Mouse (Mus musculus) liver, postnatal 0 days (tissue): ENCODE measurements around the gene Cd81. TPM values are rescaled to one million over a fixed set of nuclear protein-coding genes. Genes with fewer than 3 reads are reported as not detected.
A peak's percentile ranks its signal among the peaks of the same experiment; 100 is the strongest.

Experiments
- ATAC-seq: fragments of 200-750 bp; cut with Nextera tagmentation; 2 replicates; pipeline ENCODE4 v1.8.0; 2017; ENCODE audit warnings: mild to moderate bottlenecking, moderate library complexity
- DNase-seq: peaks from one replicate; pipeline ENCODE4 v3.0.0-alpha.2; 2016
- H3K27ac ChIP-seq: fragments of 300-500 bp; sonication (generic); 2 replicates; pipeline ENCODE4 v1.5.1; 2014; ENCODE audit warnings: antibody characterized with exemption, moderate library complexity, mild to moderate bottlenecking, low read depth
- H3K27me3 ChIP-seq: fragments of 300-500 bp; sonication (generic); 2 replicates; pipeline ENCODE4 v1.6.1; 2014; ENCODE audit warnings: low read length, control low read depth, mixed read lengths; ENCODE audit not compliant: insufficient read depth
- H3K36me3 ChIP-seq: fragments of 300-500 bp; sonication (generic); replicated peaks from 2 replicates; pipeline ENCODE4 v1.6.1; 2014; ENCODE audit warnings: mild to moderate bottlenecking, control low read depth, low read length, moderate library complexity, mixed read lengths; ENCODE audit not compliant: insufficient read depth
- H3K4me1 ChIP-seq: fragments of 300-500 bp; sonication (generic); 2 replicates; pipeline ENCODE4 v1.6.1; 2014; ENCODE audit warnings: antibody characterized with exemption, mild to moderate bottlenecking, control low read depth; ENCODE audit not compliant: insufficient read depth
- H3K4me2 ChIP-seq: fragments of 300-500 bp; sonication (generic); 2 replicates; pipeline ENCODE4 v1.6.1; 2014; ENCODE audit warnings: low read depth, mild to moderate bottlenecking, low read length, moderate library complexity, mixed read lengths
- H3K4me3 ChIP-seq: fragments of 300-500 bp; sonication (generic); 2 replicates; pipeline ENCODE4 v1.5.1; 2014; ENCODE audit warnings: low read depth, low read length
- H3K9ac ChIP-seq: fragments of 300-500 bp; sonication (generic); replicated peaks from 2 replicates; pipeline ENCODE4 v1.6.1; 2014; ENCODE audit warnings: mild to moderate bottlenecking, moderate library complexity
- H3K9me3 ChIP-seq: fragments of 300-500 bp; sonication (generic); 2 replicates; pipeline ENCODE4 v1.6.1; 2016; ENCODE audit warnings: mild to moderate bottlenecking, control low read depth, low read length, mixed read lengths
- CTCF ChIP-seq: sonication (generic); IDR thresholded peaks from 2 replicates; pipeline ENCODE4 v1.5.1; 2016; ENCODE audit warnings: antibody characterized with exemption, low read depth
- EP300 ChIP-seq: IDR thresholded peaks from 2 replicates; pipeline ENCODE4 v1.6.1; 2016; ENCODE audit warnings: antibody characterized with exemption, low read depth, mild to moderate bottlenecking
- WGBS: fragments of 180-500 bp; shearing (Covaris S2); extraction: QIAGEN DNeasy Blood & Tissue Kit; methylation state at CpG from one replicate; pipeline ENCODE4 v1.1.7; 2014; ENCODE audit not compliant: insufficient replicate concordance; 5-methylcytosine and 5-hydroxymethylcytosine counted together
- polyA plus RNA-seq: library from polyadenylated mRNA; unstranded; fragments of >200 nt; fragmentation: Nextera tagmentation; extraction: Ambion mirVana; gene quantifications from 2 replicates; pipeline ENCODE4 v1.2.1, GENCODE M21; 2015

Cd81 gene
- polyA plus RNA-seq, 1 experiment from 2014 or later: 231 TPM

- Histone ChIP-seq H3K27ac (no peak overlapping the region), H3K36me3 (no peaks in the 10 kb centered on the region), H3K4me3 (no peak overlapping the region), H3K27me3 (no peaks in the 10 kb centered on the region), H3K4me2 (no peak overlapping the region), H3K9ac (no peak overlapping the region), H3K4me1 (no peaks in the 10 kb centered on the region), H3K9me3 (no peaks in the 10 kb centered on the region)
- 48% methylated on average over 2 of the region's 2 CpGs for WGBS
- peak; percentile 78 for DNase-seq
- TF ChIP-seq CTCF (peak; percentile 95), EP300 (no peak)
- peak; percentile 56; the same call in 1 of the 2 replicates for ATAC-seq
These were observed 33.8 kb downstream of the Cd81 start for GRCm38 (mm10) chr7:143086366-143086765.

- DNase-seq: peak; percentile 53
These were observed 34.6 kb downstream of the Cd81 start for GRCm38 (mm10) chr7:143087070-143087579.

GRCm38 (mm10) chr7:143093847-143094246 is 41.3 kb downstream of the Cd81 start:
- WGBS: 58% methylated on average over 3 of the region's 3 CpGs
- Histone ChIP-seq H3K9me3 (no peaks in the 10 kb centered on the region), H3K27me3 (0 out of 2 replicates have a peak, but pooled peaks cover 7% of the 10 kb centered on the region), H3K36me3 (no peaks in the 10 kb centered on the region), H3K4me2 (no peak overlapping the region), H3K4me1 (no peaks in the 10 kb centered on the region), H3K27ac (no peak overlapping the region), H3K9ac (no peak overlapping the region), H3K4me3 (no peak overlapping the region)
- TF ChIP-seq CTCF (no peak), EP300 (no peak)
- ATAC-seq (no peak), DNase-seq (no peak)

More at GRCm38 (mm10) chr7:143087070-143087579, 34.6 kb downstream of the Cd81 start:
- no peaks in the 10 kb centered on the region for H3K4me1 ChIP-seq
- H3K36me3 ChIP-seq: no peaks in the 10 kb centered on the region
- ATAC-seq: 0 out of 2 replicates have a peak, but pooled peaks have one; percentile 15
- no peak overlapping the region for H3K4me2 ChIP-seq
- H3K27ac ChIP-seq: no peak overlapping the region
- peak; percentile 65 for TF ChIP-seq CTCF
- no peak for TF ChIP-seq EP300
- H3K9ac ChIP-seq: no peak overlapping the region
- no peaks in the 10 kb centered on the region for H3K9me3 ChIP-seq
- H3K4me3 ChIP-seq: no peak overlapping the region
- WGBS: 50% methylated on average over 4 of the region's 4 CpGs
- H3K27me3 ChIP-seq: no peaks in the 10 kb centered on the region

GRCm38 (mm10) chr7:143094592-143095553 is 42.3 kb downstream of the Cd81 start, which contains the start of gene Trpm5:
Trpm5 (minus strand) TSS chr7:143094642.
- TF ChIP-seq EP300: no peak
- TF ChIP-seq CTCF: peak; percentile 85
- H3K4me2 ChIP-seq: no peak within 1 kb of the TSS
- 0 out of 2 replicates have a peak, but pooled peaks cover 7% of the 10 kb centered on the region for H3K27me3 ChIP-seq
- H3K36me3 ChIP-seq: no peaks in the 10 kb centered on the region
- 42% methylated on average over 10 of the region's 10 CpGs for WGBS
- no peak for ATAC-seq
- DNase-seq: peak; percentile 72
- no peaks in the 10 kb centered on the region for H3K4me1 ChIP-seq
- H3K9me3 ChIP-seq: no peaks in the 10 kb centered on the region
- no peak within 1 kb of the TSS for H3K27ac ChIP-seq
- no peak within 1 kb of the TSS for H3K4me3 ChIP-seq
- no peak within 1 kb of the TSS for H3K9ac ChIP-seq

GRCm38 (mm10) chr7:143095554-143095907 is 43.0 kb downstream of the Cd81 start:
- H3K9me3 ChIP-seq: no peaks in the 10 kb centered on the region
- ATAC-seq (no peak), DNase-seq (no peak)
- TF ChIP-seq EP300: no peak
- no peak for TF ChIP-seq CTCF
- 0 out of 2 replicates have a peak, but pooled peaks cover 7% of the 10 kb centered on the region for H3K27me3 ChIP-seq
- H3K4me1 ChIP-seq: no peaks in the 10 kb centered on the region
- H3K4me2 ChIP-seq: no peak overlapping the region
- H3K9ac ChIP-seq: no peak overlapping the region
- no peaks in the 10 kb centered on the region for H3K36me3 ChIP-seq
- WGBS: 4% methylated on average over 1 of the region's 1 CpGs
- no peak overlapping the region for H3K4me3 ChIP-seq
- no peak overlapping the region for H3K27ac ChIP-seq

GRCm38 (mm10) chr7:143100759-143101158 is 48.2 kb downstream of the Cd81 start:
- no peak for TF ChIP-seq EP300
- TF ChIP-seq CTCF: no peak
- Histone ChIP-seq H3K9ac (no peak overlapping the region), H3K4me3 (no peak overlapping the region), H3K36me3 (no peaks in the 10 kb centered on the region), H3K27me3 (peaks cover 7% of the 10 kb centered on the region), H3K4me1 (no peaks in the 10 kb centered on the region), H3K27ac (no peak overlapping the region), H3K4me2 (no peak overlapping the region), H3K9me3 (no peaks in the 10 kb centered on the region)
- ATAC-seq: no peak
- DNase-seq: no peak
- 50% methylated on average over 4 of the region's 4 CpGs for WGBS
